Mouse (Mus musculus) neutrophil, adult 83 days (primary cell): ENCODE data around the gene Lhfpl4. TPM values are rescaled to one million over a fixed set of nuclear protein-coding genes. Genes with fewer than 3 reads are reported as not detected.

ENCODE experiments used
- total RNA-seq, 2 experiments: library from RNA; stranded (reverse); gene quantifications; one replicate each; pipeline ENCODE4 v1.2.4; 2023

Lhfpl4 gene
- under 1 TPM; 0.39 to 0.42 TPM for total RNA-seq

DNA sequence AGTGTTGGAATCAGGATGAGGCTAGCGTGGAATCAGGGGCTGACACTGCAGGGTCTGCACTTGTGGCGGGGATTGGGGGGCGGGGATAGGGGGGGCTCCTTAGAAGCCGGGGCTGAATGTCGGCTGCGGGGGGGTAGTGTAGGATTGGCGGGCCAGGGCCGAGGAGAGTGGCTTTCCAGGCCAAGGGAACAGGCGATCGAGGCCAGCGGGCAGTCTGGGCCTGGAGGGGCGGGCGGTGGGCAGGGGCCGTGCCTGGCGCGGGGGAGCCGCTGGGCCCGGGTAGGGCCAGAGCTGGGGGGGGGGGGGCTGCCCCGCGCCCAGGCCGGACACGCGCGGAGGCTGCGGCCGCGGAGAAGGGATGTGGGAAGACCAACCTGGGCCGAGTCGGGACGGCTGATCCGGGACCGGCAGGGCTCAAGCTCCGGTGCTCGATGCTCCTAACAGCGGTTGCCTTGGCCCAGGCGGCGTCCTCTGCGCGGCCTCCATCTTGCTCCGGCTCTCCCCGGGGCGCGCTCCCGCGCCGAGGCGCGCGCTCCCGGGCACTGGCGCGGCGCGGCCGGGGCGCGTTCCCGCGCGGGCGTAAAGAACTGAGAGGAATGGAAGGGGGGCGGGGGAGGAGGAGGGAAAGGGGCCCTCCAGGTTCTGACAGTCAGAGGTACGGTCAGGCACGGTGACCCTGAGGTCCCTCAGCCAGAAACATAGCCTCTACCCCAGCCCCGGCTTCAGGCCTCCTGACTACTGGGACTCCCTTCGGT lies at the start of gene Lhfpl4:
TSS of gene Lhfpl4 (minus strand) at position 544 of the 755 bp plus-strand sequence.

GRCm38 (mm10) chr6:113237542-113238270 lies 42.5 kb upstream of the Lhfpl4 start, which contains the start of gene Mtmr14:
Mtmr14 (plus strand) TSS chr6:113237843.

Other genes starting within 250 kb of the Lhfpl4 start
- 1 to 10 TPM; 2.2 to 2.9 TPM for gene Srgap3, start 248.1 kb downstream of the Lhfpl4 start, total RNA-seq
- 10 to 100 TPM; 22.0 to 24.1 TPM for gene Thumpd3, start 149.2 kb downstream of the Lhfpl4 start, total RNA-seq
- gene Setd5, start 118.0 kb downstream of the Lhfpl4 start, total RNA-seq: 10 to 100 TPM; 75.7 to 85.5 TPM
- gene Mtmr14, start 42.5 kb upstream of the Lhfpl4 start, total RNA-seq: 10 to 100 TPM; 42.1 to 48.3 TPM
- gene Cpne9, start 86.9 kb upstream of the Lhfpl4 start, total RNA-seq: 1 to 10 TPM in 1 of 2 experiments, under 1 TPM in 1; 0.79 to 2.4 TPM
- 10 to 100 TPM; 82.6 to 87.5 TPM for gene Brpf1, start 111.8 kb upstream of the Lhfpl4 start, total RNA-seq
- 10 to 100 TPM in 1 of 2 experiments, 1 to 10 TPM in 1; 9.6 to 11.3 TPM for gene Ogg1, start 131.6 kb upstream of the Lhfpl4 start, total RNA-seq
- gene Camk1, start 148.6 kb upstream of the Lhfpl4 start, total RNA-seq: 10 to 100 TPM; 28.1 to 30.0 TPM
- 10 to 100 TPM; 24.7 to 26.8 TPM for gene Tada3, start 182.5 kb upstream of the Lhfpl4 start, total RNA-seq
- gene Arpc4, start 182.7 kb upstream of the Lhfpl4 start, total RNA-seq: 100 to 1,000 TPM; 463 to 492 TPM
- 10 to 100 TPM; 35.3 to 42.1 TPM for gene Ttll3, start 193.9 kb upstream of the Lhfpl4 start, total RNA-seq
- 1 to 10 TPM; 1.6 to 3.6 TPM for gene Rpusd3, start 224.0 kb upstream of the Lhfpl4 start, total RNA-seq
- not detected for gene Cidec, start 240.4 kb upstream of the Lhfpl4 start, total RNA-seq
- 10 to 100 TPM; 11.7 to 12.2 TPM for gene Jagn1, start 247.2 kb upstream of the Lhfpl4 start, total RNA-seq